Mouse (Mus musculus): ENCODE results near the gene Surf4. TPM values are rescaled to one million over a fixed set of nuclear protein-coding genes. Genes with fewer than 3 reads are reported as not detected.
A peak's percentile ranks its signal among the peaks of the same experiment; 100 is the strongest.

Surf4 gene
- polyA plus RNA-seq, 1 experiment from 2014 or later, result 265 TPM

DNA sequence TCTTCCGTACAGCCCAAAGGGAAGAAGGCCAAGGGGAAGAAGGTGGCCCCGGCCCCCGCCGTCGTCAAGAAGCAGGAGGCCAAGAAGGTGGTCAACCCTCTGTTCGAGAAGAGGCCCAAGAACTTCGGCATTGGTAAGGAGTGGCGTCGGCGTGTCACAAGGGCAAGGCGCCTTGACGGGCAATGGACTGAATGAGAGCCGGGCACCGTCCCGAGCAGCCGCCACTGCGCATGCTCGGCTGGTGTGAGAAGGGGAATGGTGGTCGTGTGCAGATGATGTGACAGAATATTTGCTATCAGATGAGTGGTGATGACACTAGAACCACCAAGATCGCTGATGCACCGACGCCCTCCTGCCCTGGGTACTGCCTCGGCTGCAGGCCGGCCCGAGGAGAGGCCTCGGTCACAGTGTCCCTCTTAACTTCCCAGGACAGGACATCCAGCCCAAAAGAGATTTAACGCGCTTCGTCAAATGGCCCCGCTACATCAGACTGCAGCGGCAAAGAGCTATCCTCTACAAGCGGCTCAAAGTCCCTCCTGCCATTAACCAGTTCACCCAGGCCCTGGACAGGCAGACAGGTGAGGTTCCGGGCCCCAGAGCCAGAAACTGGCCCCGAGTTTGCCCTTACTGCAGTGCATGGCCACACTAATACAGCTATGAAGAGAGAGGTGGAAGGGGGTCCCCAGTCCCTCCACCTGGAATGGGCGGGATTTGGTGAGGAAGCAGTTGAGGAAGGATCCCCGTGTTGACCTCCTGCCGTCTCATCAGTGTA, 22.5 kb downstream of the Surf4 start:
- no peaks in the 10 kb centered on the region for H3K9me3 ChIP-seq (replicated peaks)
- H3K36me3 ChIP-seq, result peaks cover 45% of the 10 kb centered on the region
- 0 out of 2 replicates have a peak, but pooled peaks have one; percentile 30 for ATAC-seq (ENCODE audit: insufficient number of reproducible peaks, low FRiP score, low TSS enrichment, low read depth)
- peak overlapping the region; percentile 61 for H3K4me3 ChIP-seq (replicated peaks)
- H3K4me1 ChIP-seq, result peaks cover 59% of the 10 kb centered on the region
- no peaks in the 10 kb centered on the region for H3K27me3 ChIP-seq
- H3K4me2 ChIP-seq (replicated peaks), result peak overlapping the region; percentile 91
- H3K27ac ChIP-seq (replicated peaks), result peak overlapping the region; percentile 93
- peak overlapping the region; percentile 91 for H3K9ac ChIP-seq
- WGBS, result 1% methylated on average over 37 of the region's 37 CpGs

DNA sequence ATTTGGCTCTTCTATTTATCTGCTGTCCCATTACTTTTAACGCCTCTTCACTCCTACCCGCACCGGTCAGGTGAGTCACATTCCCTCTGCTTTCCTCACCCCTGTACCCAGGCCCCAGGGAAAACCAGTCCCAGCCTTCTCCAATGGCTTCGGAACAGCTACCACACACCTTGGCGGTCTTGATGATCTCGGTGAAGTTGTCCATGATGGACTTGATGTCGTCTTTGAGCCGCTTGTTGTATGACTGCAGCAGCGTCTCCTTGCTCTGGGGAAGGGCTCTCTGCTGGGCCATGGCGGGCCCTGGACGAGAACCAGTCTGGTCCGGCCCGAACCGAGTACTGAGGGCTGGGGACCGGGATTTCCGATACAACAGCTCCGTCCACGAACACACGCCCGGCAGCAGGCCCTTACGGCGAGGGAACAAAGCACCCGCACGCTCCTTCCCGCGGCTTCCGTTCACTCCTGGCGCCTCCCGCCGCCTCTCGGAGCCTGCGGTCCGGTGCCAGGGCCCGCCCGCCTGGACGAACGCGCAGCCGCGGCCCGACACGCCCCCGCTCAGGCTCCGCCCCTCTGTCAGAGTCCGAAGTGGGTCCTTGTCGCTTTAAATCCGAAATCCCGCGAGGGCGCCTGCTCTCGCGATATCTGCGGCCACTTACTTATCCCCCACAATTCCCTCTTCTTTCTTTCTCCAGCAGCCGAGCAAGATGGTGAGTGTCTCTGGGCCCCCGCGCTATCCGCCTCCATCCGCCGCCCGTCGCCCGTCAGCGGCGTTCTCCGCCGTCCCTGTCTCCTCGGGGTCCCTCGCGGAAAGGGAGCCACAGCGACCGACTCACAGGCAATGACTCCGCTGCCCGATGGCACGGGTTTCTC, 23.4 kb downstream of the Surf4 start, which contains the start of the genes Med22 and Rpl7a:
Gene Med22 (minus strand): TSS at position 554 of the 870 bp plus-strand sequence.
Gene Rpl7a (plus strand): TSS at position 641 of the 870 bp plus-strand sequence.
- Histone ChIP-seq H3K9ac (peak within 1 kb of the TSS; percentile 91), H3K4me1 (peaks cover 54% of the 10 kb centered on the region), H3K27me3 (no peaks in the 10 kb centered on the region), H3K4me2 (replicated peaks) (peak within 1 kb of the TSS; percentile 91), H3K27ac (replicated peaks) (peak within 1 kb of the TSS; percentile 93), H3K9me3 (replicated peaks) (no peaks in the 10 kb centered on the region), H3K36me3 (peaks cover 53% of the 10 kb centered on the region), H3K4me3 (replicated peaks) (peak within 1 kb of the TSS; percentile 61)
- under 1% methylated on average over 74 of the region's 74 CpGs for WGBS
- ATAC-seq (ENCODE audit: insufficient number of reproducible peaks, low FRiP score, low TSS enrichment, low read depth), result peak; percentile 93

DNA sequence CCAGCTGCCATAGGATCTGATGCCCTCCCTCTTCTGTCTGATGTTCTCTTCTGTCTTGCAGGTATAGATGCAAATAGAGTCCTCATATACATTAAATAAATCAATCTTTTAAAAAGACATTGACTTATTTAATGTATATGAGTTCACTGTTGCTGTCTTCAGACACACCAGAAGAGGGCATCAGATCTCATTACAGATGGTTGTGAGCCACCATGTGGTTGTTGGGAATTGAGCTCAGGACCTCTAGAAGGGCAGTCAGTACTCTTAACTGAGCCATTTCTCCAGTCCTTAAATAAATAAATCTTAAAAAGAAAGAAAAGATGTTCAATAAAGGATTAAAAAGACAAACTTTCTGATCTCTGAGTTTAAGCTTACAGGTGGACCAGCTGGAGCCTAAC, 24.3 kb downstream of the Surf4 start:
- H3K4me2 ChIP-seq (replicated peaks), result peak overlapping the region; percentile 63
- peaks cover 63% of the 10 kb centered on the region for H3K36me3 ChIP-seq
- no peaks in the 10 kb centered on the region for H3K27me3 ChIP-seq
- peak overlapping the region; percentile 61 for H3K9ac ChIP-seq
- H3K9me3 ChIP-seq (replicated peaks), result no peaks in the 10 kb centered on the region
- peak overlapping the region; percentile 87 for H3K27ac ChIP-seq (replicated peaks)
- peak overlapping the region; percentile 61 for H3K4me3 ChIP-seq (replicated peaks)
- ATAC-seq (ENCODE audit: insufficient number of reproducible peaks, low FRiP score, low TSS enrichment, low read depth), result no peak
- H3K4me1 ChIP-seq, result peaks cover 45% of the 10 kb centered on the region

DNA sequence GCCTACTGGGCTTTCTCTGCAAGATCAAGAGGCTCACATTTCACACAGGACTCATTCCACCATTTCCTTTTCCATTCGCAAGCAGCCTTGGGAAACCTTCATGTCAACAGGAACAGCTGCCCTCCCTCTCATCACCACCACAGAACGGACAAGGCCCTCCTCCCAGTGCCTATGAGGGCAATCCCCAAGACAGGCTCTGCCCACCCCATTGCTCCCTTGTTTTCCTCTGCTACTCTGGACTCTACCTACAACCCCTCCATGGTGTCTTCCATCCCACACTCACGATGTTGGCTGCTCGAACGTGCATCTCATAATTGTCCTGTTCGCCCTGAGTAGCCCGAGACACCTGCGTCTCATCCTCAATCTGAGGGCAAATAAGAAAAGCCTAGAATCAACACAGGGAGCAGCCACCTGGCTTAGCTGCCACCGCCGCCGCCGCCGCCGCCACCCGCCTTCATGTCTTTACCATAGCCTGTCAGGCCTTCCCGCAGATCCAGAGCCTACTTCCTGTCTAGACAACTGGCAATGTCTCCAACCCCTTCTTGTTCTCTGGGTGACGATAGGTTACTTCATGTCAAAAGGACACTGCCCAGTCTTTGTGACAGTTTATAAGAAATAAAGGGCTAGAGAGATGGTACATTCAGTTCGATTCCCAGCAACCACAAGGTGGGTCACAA, 24.9 kb downstream of the Surf4 start:
- Histone ChIP-seq H3K27me3 (no peaks in the 10 kb centered on the region), H3K27ac (replicated peaks) (no peak overlapping the region), H3K4me3 (replicated peaks) (peak overlapping the region; percentile 61), H3K9me3 (replicated peaks) (no peaks in the 10 kb centered on the region), H3K36me3 (peaks cover 59% of the 10 kb centered on the region), H3K4me1 (peaks cover 47% of the 10 kb centered on the region), H3K9ac (peak overlapping the region; percentile 61), H3K4me2 (replicated peaks) (peak overlapping the region; percentile 63)
- ATAC-seq (ENCODE audit: insufficient number of reproducible peaks, low FRiP score, low TSS enrichment, low read depth), result no peak
- 75% methylated on average over 18 of the region's 18 CpGs for WGBS

DNA sequence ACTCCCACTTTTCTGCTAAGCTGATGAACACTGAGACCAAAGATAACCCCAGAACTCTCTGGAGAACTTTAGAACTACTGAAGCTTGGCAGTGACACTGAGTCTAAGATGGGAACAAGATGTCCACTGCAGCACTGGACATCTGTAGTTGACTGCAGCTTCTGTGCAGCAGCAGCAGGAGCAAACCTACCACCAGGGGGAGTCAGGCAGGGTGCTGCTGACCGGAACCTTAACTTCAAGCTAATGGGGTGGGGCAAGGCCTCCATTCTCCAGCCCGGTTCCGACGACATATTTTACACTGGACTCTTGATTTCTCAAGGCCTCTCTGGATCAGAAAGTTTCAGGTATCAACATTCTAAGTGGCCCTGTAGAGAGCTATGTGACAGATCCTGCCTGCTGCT, 26.6 kb downstream of the Surf4 start:
- peaks cover 43% of the 10 kb centered on the region for H3K4me1 ChIP-seq
- no peak overlapping the region for H3K4me2 ChIP-seq (replicated peaks)
- no peak overlapping the region for H3K9ac ChIP-seq
- H3K27ac ChIP-seq (replicated peaks), result no peak overlapping the region
- peaks cover 42% of the 10 kb centered on the region for H3K36me3 ChIP-seq
- no peak for ATAC-seq (ENCODE audit: insufficient number of reproducible peaks, low FRiP score, low TSS enrichment, low read depth)
- H3K4me3 ChIP-seq (replicated peaks), result no peak overlapping the region
- no peaks in the 10 kb centered on the region for H3K27me3 ChIP-seq
- 58% methylated on average over 4 of the region's 4 CpGs for WGBS
- no peaks in the 10 kb centered on the region for H3K9me3 ChIP-seq (replicated peaks)

DNA sequence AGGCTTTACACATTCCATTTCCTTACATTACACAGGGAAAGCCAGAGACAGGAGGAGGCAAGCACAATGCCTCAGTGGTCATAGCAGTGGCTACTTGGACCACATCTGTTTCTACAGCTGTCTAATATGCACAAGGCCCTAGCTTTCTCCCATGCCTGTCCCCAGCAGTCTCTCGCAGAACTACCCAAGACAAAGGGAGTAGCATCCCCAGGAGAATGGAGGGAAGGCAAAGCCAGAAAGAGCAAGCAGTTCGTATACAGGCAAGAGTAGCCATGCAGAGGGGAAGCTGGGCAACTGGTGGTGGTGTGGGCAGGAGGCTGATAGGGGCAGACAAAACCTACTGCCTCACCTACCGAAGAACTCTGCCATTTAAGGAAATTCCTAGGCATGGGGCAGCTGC, 27.3 kb downstream of the Surf4 start:
- H3K4me2 ChIP-seq (replicated peaks), result no peak overlapping the region
- no peaks in the 10 kb centered on the region for H3K9me3 ChIP-seq (replicated peaks)
- H3K4me1 ChIP-seq, result peaks cover 44% of the 10 kb centered on the region
- ATAC-seq (ENCODE audit: insufficient number of reproducible peaks, low FRiP score, low TSS enrichment, low read depth), result no peak
- peaks cover 39% of the 10 kb centered on the region for H3K36me3 ChIP-seq
- no peak overlapping the region for H3K27ac ChIP-seq (replicated peaks)
- H3K27me3 ChIP-seq, result no peaks in the 10 kb centered on the region
- no peak overlapping the region for H3K4me3 ChIP-seq (replicated peaks)
- 95% methylated on average over 3 of the region's 3 CpGs for WGBS
- H3K9ac ChIP-seq, result no peak overlapping the region

DNA sequence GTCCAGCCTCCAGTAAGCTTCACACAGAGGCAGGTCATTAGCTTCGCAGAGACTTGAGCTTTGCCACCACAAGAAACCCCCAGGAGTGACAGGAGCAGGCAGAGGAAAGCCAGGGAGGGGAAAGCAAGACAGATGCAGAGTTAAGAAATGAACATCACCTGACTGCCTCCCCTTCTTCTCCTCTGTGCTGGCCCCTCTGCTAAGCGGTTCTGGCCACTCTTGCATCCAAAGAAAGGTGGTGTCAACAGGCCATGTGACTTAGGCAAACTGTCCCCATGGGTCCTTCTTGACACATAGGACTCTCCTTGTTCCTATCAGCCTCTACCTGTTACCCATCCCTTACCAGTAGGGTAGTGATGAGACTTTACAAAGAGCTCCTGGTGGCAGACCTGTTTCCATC, 27.8 kb downstream of the Surf4 start:
- no peak overlapping the region for H3K9ac ChIP-seq
- ATAC-seq (ENCODE audit: insufficient number of reproducible peaks, low FRiP score, low TSS enrichment, low read depth), result no peak

DNA sequence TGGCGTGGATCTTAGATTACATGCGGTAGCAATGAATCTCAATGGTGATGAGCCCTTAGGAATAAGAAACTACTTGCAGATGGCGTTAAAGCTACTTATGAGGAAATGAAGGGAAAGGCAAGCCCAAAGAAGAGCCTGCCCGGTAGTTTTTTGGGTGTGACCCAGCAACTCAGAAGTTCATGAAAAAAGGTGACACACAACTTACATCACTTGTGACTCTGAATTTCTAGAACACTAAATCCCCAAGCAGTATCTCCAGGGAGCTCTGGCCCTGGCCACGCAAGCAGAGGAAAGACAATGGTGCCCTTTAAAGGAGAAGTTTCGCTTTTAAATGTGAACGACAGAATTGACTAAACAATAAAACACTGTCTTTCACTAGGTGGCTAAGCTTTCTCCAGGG, 30.4 kb downstream of the Surf4 start:
- Histone ChIP-seq H3K9me3 (replicated peaks) (no peaks in the 10 kb centered on the region), H3K4me2 (replicated peaks) (peak overlapping the region; percentile 73), H3K4me1 (peaks cover 39% of the 10 kb centered on the region), H3K27me3 (no peaks in the 10 kb centered on the region), H3K36me3 (peaks cover 59% of the 10 kb centered on the region), H3K27ac (replicated peaks) (peak overlapping the region; percentile 93), H3K9ac (peak overlapping the region; percentile 67), H3K4me3 (replicated peaks) (peak overlapping the region; percentile 87)
- no peak for ATAC-seq (ENCODE audit: insufficient number of reproducible peaks, low FRiP score, low TSS enrichment, low read depth)
- 8% methylated on average over 7 of the region's 7 CpGs for WGBS

More for the DNA sequence above, 27.8 kb downstream of the Surf4 start:
- H3K4me1 ChIP-seq, result peaks cover 47% of the 10 kb centered on the region
- 84% methylated on average over 2 of the region's 2 CpGs for WGBS
- H3K4me2 ChIP-seq (replicated peaks), result no peak overlapping the region
- H3K27me3 ChIP-seq, result no peaks in the 10 kb centered on the region
- H3K4me3 ChIP-seq (replicated peaks), result no peak overlapping the region
- H3K36me3 ChIP-seq, result peaks cover 39% of the 10 kb centered on the region
- H3K27ac ChIP-seq (replicated peaks), result no peak overlapping the region
- no peaks in the 10 kb centered on the region for H3K9me3 ChIP-seq (replicated peaks)

DNA sequence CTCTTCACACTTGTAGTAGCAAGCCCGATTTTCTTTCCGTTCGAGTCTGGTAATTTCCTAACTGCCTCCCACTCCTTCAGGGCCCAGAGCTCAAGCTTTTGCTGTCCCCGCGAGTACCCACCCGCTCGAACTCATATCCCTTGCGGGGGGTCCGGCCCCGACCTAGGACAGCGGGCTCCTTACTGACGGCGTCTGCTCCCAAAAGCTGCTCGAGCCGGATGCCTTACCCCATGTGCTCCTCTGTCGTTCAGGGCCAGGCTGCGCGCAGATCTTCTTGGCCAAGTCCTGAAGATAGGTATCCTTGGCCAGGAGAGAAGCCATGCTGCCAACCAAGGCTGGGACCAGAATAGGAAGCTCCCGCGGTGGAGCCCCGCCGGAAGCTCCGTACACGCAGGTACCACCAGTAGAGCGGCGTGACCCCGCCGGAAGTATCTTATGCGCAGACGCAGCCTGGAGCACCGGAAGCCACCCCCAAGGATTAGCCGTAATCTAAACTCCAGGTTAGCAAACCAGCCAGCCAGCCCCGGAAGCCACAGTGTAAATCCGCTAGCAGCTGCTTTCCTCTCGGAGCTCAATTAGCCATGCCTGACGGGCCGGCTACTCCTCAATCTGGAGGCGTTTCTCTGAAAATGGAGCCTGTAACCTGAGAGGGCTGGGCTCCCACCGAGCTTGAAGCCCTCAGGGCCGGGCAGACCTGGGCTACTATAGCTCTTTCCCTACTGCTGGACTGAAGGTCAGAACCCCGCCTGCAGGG, 31.1 kb downstream of the Surf4 start, which contains the start of gene Surf6:
Gene Surf6 (minus strand): TSS at position 413 of the 754 bp plus-strand sequence.
- peak; percentile 91 for ATAC-seq (ENCODE audit: insufficient number of reproducible peaks, low FRiP score, low TSS enrichment, low read depth)
- H3K9ac ChIP-seq, result peak within 1 kb of the TSS; percentile 67
- under 1% methylated on average over 41 of the region's 41 CpGs for WGBS

DNA sequence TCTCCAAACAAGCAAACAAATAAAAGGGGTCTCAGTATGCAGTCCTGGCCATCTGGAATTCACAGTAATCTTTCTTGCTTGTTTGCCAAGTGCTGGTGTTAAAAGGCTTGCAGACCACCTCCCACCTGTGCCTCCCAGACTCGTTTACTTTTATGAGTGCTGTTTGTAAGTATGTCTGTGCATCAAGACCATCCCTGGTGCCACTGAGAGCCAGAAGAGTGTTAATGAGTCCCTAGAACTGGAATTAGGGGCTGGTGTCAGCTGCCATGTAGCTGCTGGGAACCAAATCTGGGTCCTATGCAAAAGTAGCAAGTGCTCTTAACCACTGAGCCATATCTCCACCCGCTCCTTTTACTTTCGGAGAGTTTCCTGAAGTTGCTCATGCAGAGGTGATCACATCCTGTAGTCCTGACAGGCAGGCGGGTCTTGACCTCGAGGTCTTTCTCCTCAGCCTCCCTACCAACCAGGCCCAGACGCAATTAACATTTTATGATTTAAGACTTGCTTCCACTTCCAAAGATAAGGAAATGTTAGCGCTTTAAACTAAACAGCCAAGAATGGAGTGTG, 31.8 kb downstream of the Surf4 start:
- no peaks in the 10 kb centered on the region for H3K9me3 ChIP-seq (replicated peaks)
- peak overlapping the region; percentile 87 for H3K4me3 ChIP-seq (replicated peaks)
- peaks cover 60% of the 10 kb centered on the region for H3K36me3 ChIP-seq
- ATAC-seq (ENCODE audit: insufficient number of reproducible peaks, low FRiP score, low TSS enrichment, low read depth), result no peak
- peak overlapping the region; percentile 73 for H3K4me2 ChIP-seq (replicated peaks)
- H3K27ac ChIP-seq (replicated peaks), result peak overlapping the region; percentile 93
- peaks cover 27% of the 10 kb centered on the region for H3K4me1 ChIP-seq
- no peaks in the 10 kb centered on the region for H3K27me3 ChIP-seq
- H3K9ac ChIP-seq, result peak overlapping the region; percentile 67
- WGBS, result 11% methylated on average over 7 of the region's 7 CpGs

More for the DNA sequence above, 31.1 kb downstream of the Surf4 start, which contains the start of gene Surf6:
- Histone ChIP-seq H3K4me1 (peaks cover 32% of the 10 kb centered on the region), H3K27ac (replicated peaks) (peak within 1 kb of the TSS; percentile 93), H3K9me3 (replicated peaks) (no peaks in the 10 kb centered on the region), H3K4me3 (replicated peaks) (peak within 1 kb of the TSS; percentile 87), H3K4me2 (replicated peaks) (peak within 1 kb of the TSS; percentile 73), H3K36me3 (peaks cover 60% of the 10 kb centered on the region), H3K27me3 (no peaks in the 10 kb centered on the region)

All from embryonic facial prominence, embryonic 15.5 days (tissue).